ENCODE assay signal across 20 mouse cellular contexts in the genomic region with DNA sequence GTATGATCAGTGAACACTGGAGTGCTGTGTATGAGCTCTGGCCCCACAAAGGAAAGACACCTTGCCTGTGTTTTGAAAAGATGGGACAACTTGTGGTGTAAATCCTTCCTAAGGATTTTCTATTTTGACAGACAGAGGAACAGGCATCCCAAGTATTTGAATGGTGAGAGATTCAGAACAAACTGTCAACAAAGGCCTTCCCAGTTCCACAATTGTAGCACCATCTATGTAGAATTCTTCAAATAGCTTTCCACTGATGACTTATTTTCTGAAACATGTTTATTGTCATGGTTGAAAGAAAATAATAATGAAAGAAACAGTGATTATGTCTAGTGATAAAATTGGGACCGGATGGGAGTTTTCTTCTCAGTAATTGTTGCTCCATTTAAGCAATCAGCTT. TPM values are rescaled to one million over a fixed set of nuclear protein-coding genes. Genes with fewer than 3 reads are reported as not detected.
DNase-seq lines count a peak whose midpoint lies in the region; ATAC-seq and TF ChIP-seq lines count a peak whose summit lies in the region.
"Had no signal": no experiment of that assay in that cellular context is flagged by ENCODE, and none has a peak within 500 bp of the region (broad histone marks: within the 10 kb centered on the region; RNA-seq: fewer than 3 reads in every experiment).

No protein-coding gene starts in this region.

- no peak overlapping the region for H3K4me3 ChIP-seq in forebrain, embryonic 15.5 days
- no peak overlapping the region for H3K4me3 ChIP-seq in forebrain, embryonic 10.5 days
- no peak overlapping the region for H3K4me3 ChIP-seq in heart, embryonic 14.5 days (ENCODE audit: control insufficient read depth in 1 of 2, insufficient read depth in 1 of 2, low read depth in 1 of 2, low read length in 2 of 2)
- no peak overlapping the region for H3K4me3 ChIP-seq in liver, adult 2 months (ENCODE audit: insufficient read depth, low read depth, low read length)
- no peak overlapping the region for H3K4me3 ChIP-seq in liver, embryonic 11.5 days (ENCODE audit: low read depth, low read length)
- H3K4me3 ChIP-seq: embryonic facial prominence, embryonic 10.5 days; heart, embryonic 12.5 days; hindbrain, embryonic 15.5 days had no signal

- no peaks in the 10 kb centered on the region for H3K9me3 ChIP-seq in forebrain, embryonic 15.5 days
- H3K9me3 ChIP-seq in forebrain, embryonic 10.5 days = no peaks in the 10 kb centered on the region
- no peaks in the 10 kb centered on the region for H3K9me3 ChIP-seq in heart, embryonic 14.5 days (ENCODE audit: control insufficient read depth, low read length)
- H3K9me3 ChIP-seq in liver, embryonic 11.5 days (ENCODE audit: control insufficient read depth, low read length) = no peaks in the 10 kb centered on the region
- H3K9me3 ChIP-seq: embryonic facial prominence, embryonic 10.5 days; heart, embryonic 12.5 days; hindbrain, embryonic 15.5 days had no signal

- H3K27me3 ChIP-seq in forebrain, embryonic 15.5 days = no peaks in the 10 kb centered on the region
- no peaks in the 10 kb centered on the region for H3K27me3 ChIP-seq in forebrain, embryonic 10.5 days (ENCODE audit: poor library complexity, severe bottlenecking)
- no peaks in the 10 kb centered on the region for H3K27me3 ChIP-seq in heart, embryonic 14.5 days (ENCODE audit: control insufficient read depth, insufficient read depth, low read length)
- H3K27me3 ChIP-seq in liver, adult 2 months (ENCODE audit: control insufficient read depth, insufficient read depth, low read length) = no peaks in the 10 kb centered on the region
- H3K27me3 ChIP-seq in liver, embryonic 11.5 days (replicated peaks; ENCODE audit: control insufficient read depth, insufficient read depth, low read length) = no peaks in the 10 kb centered on the region
- H3K27me3 ChIP-seq: heart, embryonic 12.5 days; hindbrain, embryonic 15.5 days had no signal

- H3K4me2 ChIP-seq in forebrain, embryonic 15.5 days (replicated peaks) = no peak overlapping the region
- H3K4me2 ChIP-seq in heart, embryonic 14.5 days (ENCODE audit: low read length) = no peak overlapping the region
- H3K4me2 ChIP-seq in liver, embryonic 11.5 days = no peak overlapping the region
- H3K4me2 ChIP-seq: heart, embryonic 12.5 days; hindbrain, embryonic 15.5 days had no signal

- H3K79me2 ChIP-seq in liver, adult 2 months (ENCODE audit: control insufficient read depth, insufficient read depth, low read length) = peaks cover 22% of the 10 kb centered on the region; the same call in 1 of the 2 replicates

- no peak for TF ChIP-seq POLR2A in liver, adult 2 months (IDR thresholded peaks at IDR 0.05; ENCODE audit: extremely low read depth, insufficient read depth, low read length)

- H3K9ac ChIP-seq in forebrain, embryonic 15.5 days (replicated peaks) = no peak overlapping the region
- no peak overlapping the region for H3K9ac ChIP-seq in heart, embryonic 14.5 days (ENCODE audit: low read length)
- H3K9ac ChIP-seq in liver, adult 2 months (ENCODE audit: low read depth, low read length) = no peak overlapping the region
- H3K9ac ChIP-seq in liver, embryonic 11.5 days (ENCODE audit: low read depth, low read length) = no peak overlapping the region
- H3K9ac ChIP-seq: forebrain, postnatal 0 days; heart, embryonic 12.5 days; hindbrain, embryonic 15.5 days had no signal

- TF ChIP-seq CTCF in liver, adult 2 months (IDR thresholded peaks at IDR 0.05; ENCODE audit: low read depth, low read length) = no peak

- H3K27ac ChIP-seq in forebrain, embryonic 15.5 days (replicated peaks) = peak overlapping the region; percentile 29; the same call in 1 of the 2 replicates
- H3K27ac ChIP-seq in forebrain, embryonic 10.5 days = no peak overlapping the region
- H3K27ac ChIP-seq in heart, embryonic 14.5 days (replicated peaks in 1 of 2; ENCODE audit: control insufficient read depth in 1 of 2, insufficient read depth in 1 of 2, low read depth in 2 of 2, low read length in 2 of 2) = peak overlapping the region; percentile 26 to 55; a peak in 1 of 4 replicates
- peak overlapping the region; percentile 67 for H3K27ac ChIP-seq in liver, adult 2 months (replicated peaks; ENCODE audit: insufficient read depth, low read depth, low read length)
- no peak overlapping the region for H3K27ac ChIP-seq in liver, embryonic 11.5 days (ENCODE audit: low read depth, low read length)
- H3K27ac ChIP-seq: embryonic facial prominence, embryonic 10.5 days; hindbrain, embryonic 15.5 days had no signal

- intact Hi-C loops in heart, postnatal 25 days (cut with DNase I) = loop anchor here (5.0 kb wide), 1 partner anchor 40 kb away; a partner anchor contains a TSS

- 67% methylated on average over 1 of the region's 1 CpGs for WGBS in forebrain, embryonic 15.5 days
- 92% methylated on average over 1 of the region's 1 CpGs for WGBS in forebrain, embryonic 10.5 days
- 45% methylated on average over 1 of the region's 1 CpGs for WGBS in heart, embryonic 14.5 days
- 73% methylated on average over 1 of the region's 1 CpGs for WGBS in liver, adult 2 months
- 77% methylated on average over 1 of the region's 1 CpGs for WGBS in liver, embryonic 11.5 days

- H3K36me3 ChIP-seq in forebrain, embryonic 15.5 days = no peaks in the 10 kb centered on the region
- H3K36me3 ChIP-seq in forebrain, embryonic 10.5 days (replicated peaks) = no peaks in the 10 kb centered on the region
- peaks cover 3% of the 10 kb centered on the region; the same call in 1 of the 2 replicates for H3K36me3 ChIP-seq in heart, embryonic 14.5 days (ENCODE audit: control insufficient read depth, insufficient read depth, low read length)
- peaks cover 2% of the 10 kb centered on the region; the same call in 1 of the 2 replicates for H3K36me3 ChIP-seq in liver, adult 2 months (ENCODE audit: control insufficient read depth, insufficient read depth, low read length)
- no peaks in the 10 kb centered on the region for H3K36me3 ChIP-seq in liver, embryonic 11.5 days (ENCODE audit: control insufficient read depth, insufficient read depth, low read length)
- H3K36me3 ChIP-seq: embryonic facial prominence, embryonic 10.5 days; hindbrain, embryonic 15.5 days had no signal

- DNase-seq in forebrain, embryonic 10.5 days (ENCODE audit: extremely low spot score, low spot score) = no peak
- DNase-seq in heart, postnatal 25 days (ENCODE audit: low spot score) = no peak
- DNase-seq in liver, adult 2 months (ENCODE audit: extremely low read depth, low read depth, low spot score) = no peak
- no peak for DNase-seq in liver, embryonic 11.5 days (ENCODE audit: low spot score)
- DNase-seq: adrenal gland, adult 2 months; adrenal gland, postnatal 25 days; cerebellum, adult 2 months; forebrain, postnatal 0 days; gastrocnemius, postnatal 36 days; kidney, adult 8-10 months had no signal

- peaks cover 39% of the 10 kb centered on the region for H3K4me1 ChIP-seq in forebrain, embryonic 15.5 days
- peaks cover 8% of the 10 kb centered on the region; the same call in 1 of the 2 replicates for H3K4me1 ChIP-seq in forebrain, embryonic 10.5 days
- peaks cover 12 to 54% of the 10 kb centered on the region in 2 experiments for H3K4me1 ChIP-seq in heart, embryonic 14.5 days (ENCODE audit: control insufficient read depth in 2 of 2, insufficient read depth in 2 of 2, low read length in 2 of 2)
- peaks cover 44% of the 10 kb centered on the region for H3K4me1 ChIP-seq in liver, adult 2 months (ENCODE audit: control insufficient read depth, insufficient read depth, low read length)
- no peaks in the 10 kb centered on the region; the same call in 1 of the 2 replicates for H3K4me1 ChIP-seq in liver, embryonic 11.5 days (replicated peaks; ENCODE audit: control insufficient read depth, insufficient read depth, low read length)

- ATAC-seq in forebrain, embryonic 15.5 days (replicated peaks) = no peak
- no peak for ATAC-seq in heart, embryonic 14.5 days (ENCODE audit: insufficient number of reproducible peaks, insufficient read depth, low FRiP score, low read depth)
- ATAC-seq in liver, embryonic 11.5 days (replicated peaks; ENCODE audit: low FRiP score) = no peak
- no peak for ATAC-seq in inflammation-experienced regulatory T-cells, adult 6 months
- ATAC-seq: intestine, postnatal 0 days had no signal

RNA-seq across cellular contexts. Expression of a gene that starts 39.9 kb away (rescaled TPM):
- 39.8 and 45.7 TPM in 2 replicates for polyA plus RNA-seq in forebrain, embryonic 15.5 days (2015; fragmentation: Nextera tagmentation; extraction: Ambion mirVana)
- 14.3 and 21.3 TPM in 2 replicates for polyA plus RNA-seq in forebrain, embryonic 10.5 days (2016; fragmentation: Nextera tagmentation; extraction: Ambion mirVana)
- 0.57 and 0.59 TPM in 2 replicates for polyA plus RNA-seq in heart, embryonic 14.5 days (2014; fragmentation: Nextera tagmentation; extraction: Ambion mirVana)
- total RNA-seq in heart, postnatal 25 days (2021) = not detected
- total RNA-seq in liver, adult 2 months (2014; rRNA removed) = not detected in 2 replicates
- polyA plus RNA-seq in liver, adult 2 months (2012; rRNA removed) = not detected in 2 replicates
- 0.60 and 0.68 TPM in 2 replicates for polyA plus RNA-seq in liver, embryonic 11.5 days (2014; fragmentation: Nextera tagmentation; extraction: Ambion mirVana)
- polyA plus RNA-seq in inflammation-experienced regulatory T-cells, adult 6 months (2017; shearing (Covaris generic)) = not detected
- total RNA-seq: adrenal gland, adult 2 months; gastrocnemius, adult 8-10 months; MEL had no signal
- polyA plus RNA-seq: C2C12 had no signal

RNA-seq across cellular contexts. Expression of a gene that starts 45.2 kb away (rescaled TPM):
- polyA plus RNA-seq in forebrain, embryonic 15.5 days (2015; fragmentation: Nextera tagmentation; extraction: Ambion mirVana) = 98.3 and 101 TPM in 2 replicates
- 10.9 and 17.6 TPM in 2 replicates for polyA plus RNA-seq in forebrain, embryonic 10.5 days (2016; fragmentation: Nextera tagmentation; extraction: Ambion mirVana)
- 50.9 and 54.3 TPM in 2 replicates for polyA plus RNA-seq in heart, embryonic 14.5 days (2014; fragmentation: Nextera tagmentation; extraction: Ambion mirVana)
- total RNA-seq in heart, postnatal 25 days (2021) = 100 to 1,000 TPM; 134 to 149 TPM
- total RNA-seq in liver, adult 2 months (2014; rRNA removed) = 12.5 and 20.0 TPM in 2 replicates
- 31.7 and 32.2 TPM in 2 replicates for polyA plus RNA-seq in liver, adult 2 months (2012; rRNA removed)
- 8.7 and 11.3 TPM in 2 replicates for polyA plus RNA-seq in liver, embryonic 11.5 days (2014; fragmentation: Nextera tagmentation; extraction: Ambion mirVana)
- 10 to 100 TPM; 11.0 to 19.2 (median 15.7) TPM for polyA plus RNA-seq in inflammation-experienced regulatory T-cells, adult 6 months (2017; shearing (Covaris generic))

Comparison
In these comparisons a context has a peak if more than half of its experiments do, and no peak if none do; other contexts are left out.
1. H3K27ac ChIP-seq: peak in forebrain, embryonic 15.5 days (single experiment), heart, embryonic 14.5 days (2 of 2) and liver, adult 2 months (single experiment); none in forebrain, embryonic 10.5 days (single experiment) and liver, embryonic 11.5 days (single experiment).